Mouse (Mus musculus): ENCODE results near the gene Cd55. TPM values are rescaled to one million over a fixed set of nuclear protein-coding genes. Genes with fewer than 3 reads are reported as not detected.
A peak's percentile ranks its signal among the peaks of the same experiment; 100 is the strongest.
"Not testable (repeated sequence)": the region's sequence is repeated elsewhere in the genome, so short reads cannot be mapped to it uniquely, and the experiment has no call there.

Gene Cd55
- total and polyA plus RNA-seq, 3 experiments, result 13.1 to 632 (median 56.9) TPM

DNA sequence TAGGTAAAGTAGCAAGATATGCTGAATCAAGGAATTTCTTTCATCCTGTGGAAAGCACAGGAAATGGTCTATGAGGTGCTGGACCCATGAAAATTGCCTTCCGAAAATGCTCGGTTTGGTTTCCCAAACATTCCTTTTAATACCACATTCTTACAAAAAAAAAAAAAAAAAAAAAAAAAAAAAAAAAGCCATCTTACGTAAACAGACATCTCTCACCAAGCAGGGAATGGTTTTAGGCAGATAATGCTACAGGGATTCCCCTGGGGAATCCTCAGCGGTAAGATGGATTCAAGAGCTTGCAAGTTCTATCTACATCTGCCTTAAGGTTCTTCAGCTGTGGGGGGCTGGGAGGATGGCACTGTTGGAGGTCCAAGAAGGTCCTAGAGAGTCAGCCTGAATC, 7.5 kb upstream of the Cd55 start:
- no peak for ATAC-seq (ENCODE audit: extremely low read depth, insufficient number of reproducible peaks, low FRiP score, poor library complexity, severe bottlenecking)
- no peak for TF ChIP-seq GATA1 (IDR thresholded peaks at IDR 0.05; ENCODE audit: borderline replicate concordance, low read length)
- no peak for TF ChIP-seq TAL1 (conservative IDR thresholded peaks at IDR 0.05; ENCODE audit: low read depth, low read length)
- no peak for TF ChIP-seq CTCF (IDR thresholded peaks at IDR 0.05; ENCODE audit: low read depth, low read length)
- no peak for TF ChIP-seq GATA2 (IDR thresholded peaks at IDR 0.05; ENCODE audit: borderline replicate concordance, low read depth, low read length)
- TF ChIP-seq POLR2AphosphoS5 (IDR thresholded peaks at IDR 0.05; ENCODE audit: insufficient replicate concordance, low read depth, low read length), result no peak
- H3K9me3 ChIP-seq (replicated peaks), result no peaks in the 10 kb centered on the region
- H3K27me3 ChIP-seq (ENCODE audit: insufficient read depth, low read length), result peaks cover 8% of the 10 kb centered on the region
- no peaks in the 10 kb centered on the region for H3K36me3 ChIP-seq (replicated peaks)
- no peak for DNase-seq (ENCODE audit: low spot score)
- no peak overlapping the region for H3K4me3 ChIP-seq (ENCODE audit: low read depth, low read length)
- peaks cover 10% of the 10 kb centered on the region for H3K4me1 ChIP-seq (ENCODE audit: insufficient read depth, low read depth, low read length)

DNA sequence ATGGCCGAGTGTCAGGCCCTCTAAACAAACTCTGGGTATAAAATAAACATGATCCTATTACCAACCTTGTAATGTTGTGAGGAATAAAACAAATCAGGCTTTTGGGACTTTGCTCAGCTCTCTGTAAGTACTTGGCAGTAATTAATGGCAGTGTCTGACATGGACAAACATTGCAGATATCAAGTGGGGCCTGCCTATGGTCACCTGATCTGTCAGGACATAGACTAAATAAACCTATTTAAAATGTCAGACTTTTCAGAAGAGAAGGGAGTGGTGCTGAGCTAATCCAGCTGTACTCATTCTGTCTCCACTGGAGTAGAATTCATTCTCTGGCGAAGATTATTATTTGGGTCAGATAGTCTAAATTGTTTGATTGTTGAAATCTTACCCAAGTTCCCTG, 4.9 kb upstream of the Cd55 start:
- ATAC-seq (ENCODE audit: extremely low read depth, insufficient number of reproducible peaks, low FRiP score, poor library complexity, severe bottlenecking), result no peak
- Histone ChIP-seq H3K4me1 (ENCODE audit: insufficient read depth, low read depth, low read length) (peaks cover 23% of the 10 kb centered on the region), H3K36me3 (replicated peaks) (no peaks in the 10 kb centered on the region), H3K9me3 (replicated peaks) (no peaks in the 10 kb centered on the region), H3K27me3 (ENCODE audit: insufficient read depth, low read length) (peaks cover 5% of the 10 kb centered on the region), H3K4me3 (ENCODE audit: low read depth, low read length) (no peak overlapping the region)
- no peak for TF ChIP-seq TAL1 (conservative IDR thresholded peaks at IDR 0.05; ENCODE audit: low read depth, low read length)
- TF ChIP-seq CTCF (IDR thresholded peaks at IDR 0.05; ENCODE audit: low read depth, low read length), result no peak
- TF ChIP-seq GATA1 (IDR thresholded peaks at IDR 0.05; ENCODE audit: borderline replicate concordance, low read length), result no peak
- TF ChIP-seq POLR2AphosphoS5 (IDR thresholded peaks at IDR 0.05; ENCODE audit: insufficient replicate concordance, low read depth, low read length), result no peak
- TF ChIP-seq GATA2 (IDR thresholded peaks at IDR 0.05; ENCODE audit: borderline replicate concordance, low read depth, low read length), result no peak
- DNase-seq (ENCODE audit: low spot score), result no peak

DNA sequence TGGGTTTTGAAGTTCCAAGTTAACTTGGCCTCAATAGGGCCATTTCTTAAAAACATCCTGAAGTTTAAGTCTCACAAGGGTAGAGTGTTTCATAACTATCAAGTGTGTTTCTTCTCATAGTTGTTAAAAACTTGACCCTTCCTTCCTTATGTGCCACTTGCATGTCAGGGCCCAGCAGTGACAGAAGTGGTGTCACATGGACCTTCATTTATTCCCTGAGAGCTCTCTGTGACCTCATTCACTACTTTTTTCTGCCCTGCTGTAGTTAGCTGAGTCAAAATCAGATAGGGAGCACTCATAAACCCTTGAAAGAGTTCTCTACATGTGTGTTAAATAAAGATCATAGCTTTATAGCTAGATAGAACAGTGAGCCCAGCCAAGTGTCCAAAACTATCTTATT, 1.6 kb upstream of the Cd55 start:
- H3K36me3 ChIP-seq (replicated peaks), result peaks cover 3% of the 10 kb centered on the region

DNA sequence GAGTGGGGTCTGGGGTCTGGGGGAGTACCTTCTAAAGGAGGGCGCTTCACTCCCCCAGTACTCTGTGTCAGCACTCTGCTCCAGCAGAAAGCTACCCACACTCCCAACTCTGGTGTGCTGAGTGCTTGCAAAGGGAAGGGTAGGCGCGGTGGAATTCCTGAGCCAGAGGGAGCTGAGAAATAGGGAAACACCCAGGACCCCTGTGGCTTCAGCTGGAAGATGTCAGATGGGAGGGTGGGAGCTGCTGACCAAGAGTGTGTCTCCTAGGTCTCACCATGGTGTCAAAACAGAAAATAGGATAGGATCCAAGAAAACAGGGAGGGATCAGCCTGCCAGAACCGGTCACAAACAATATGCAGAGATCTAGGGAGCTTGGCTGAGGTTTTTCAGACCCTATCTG, 323 bp upstream of the Cd55 start:
- Histone ChIP-seq H3K4me1 (ENCODE audit: insufficient read depth, low read depth, low read length) (peaks cover 35% of the 10 kb centered on the region), H3K4me3 (ENCODE audit: low read depth, low read length) (peak overlapping the region; percentile 80), H3K36me3 (replicated peaks) (peaks cover 13% of the 10 kb centered on the region), H3K9me3 (replicated peaks) (no peaks in the 10 kb centered on the region), H3K27me3 (ENCODE audit: insufficient read depth, low read length) (no peaks in the 10 kb centered on the region)
- no peak for ATAC-seq (ENCODE audit: extremely low read depth, insufficient number of reproducible peaks, low FRiP score, poor library complexity, severe bottlenecking)
- DNase-seq (ENCODE audit: low spot score), result no peak
- TF ChIP-seq POLR2AphosphoS5 (IDR thresholded peaks at IDR 0.05; ENCODE audit: insufficient replicate concordance, low read depth, low read length) (no peak), TAL1 (conservative IDR thresholded peaks at IDR 0.05; ENCODE audit: low read depth, low read length) (no peak), GATA2 (IDR thresholded peaks at IDR 0.05; ENCODE audit: borderline replicate concordance, low read depth, low read length) (no peak), CTCF (IDR thresholded peaks at IDR 0.05; ENCODE audit: low read depth, low read length) (no peak), GATA1 (IDR thresholded peaks at IDR 0.05; ENCODE audit: borderline replicate concordance, low read length) (no peak)

More for the DNA sequence above, 1.6 kb upstream of the Cd55 start:
- no peaks in the 10 kb centered on the region for H3K9me3 ChIP-seq (replicated peaks)
- ATAC-seq (ENCODE audit: extremely low read depth, insufficient number of reproducible peaks, low FRiP score, poor library complexity, severe bottlenecking) (no peak), DNase-seq (ENCODE audit: low spot score) (no peak)
- H3K4me1 ChIP-seq (ENCODE audit: insufficient read depth, low read depth, low read length), result peaks cover 27% of the 10 kb centered on the region
- no peak for TF ChIP-seq POLR2AphosphoS5 (IDR thresholded peaks at IDR 0.05; ENCODE audit: insufficient replicate concordance, low read depth, low read length)
- H3K4me3 ChIP-seq (ENCODE audit: low read depth, low read length), result no peak overlapping the region
- H3K27me3 ChIP-seq (ENCODE audit: insufficient read depth, low read length), result no peaks in the 10 kb centered on the region

DNA sequence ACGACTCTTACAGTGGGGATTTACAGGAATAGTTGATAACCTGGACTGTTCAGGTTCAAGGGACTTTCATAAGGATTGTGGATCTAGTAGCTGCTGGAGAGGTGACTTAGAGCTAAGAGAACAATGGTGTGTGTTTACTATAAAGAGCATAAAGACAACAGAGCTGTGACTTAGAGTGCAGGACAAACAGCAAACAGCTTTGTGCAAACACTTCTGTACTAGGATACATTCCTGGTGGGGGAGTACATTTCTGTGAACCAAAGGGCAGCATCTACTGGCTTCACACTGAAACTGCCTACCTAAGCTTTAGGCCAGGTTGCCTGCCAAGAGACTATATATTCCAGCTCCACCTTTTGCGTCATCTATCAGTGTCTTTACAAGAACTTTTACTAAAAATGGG, 7.4 kb downstream of the Cd55 start:
- H3K9me3 ChIP-seq (replicated peaks), result no peaks in the 10 kb centered on the region
- no peak overlapping the region for H3K4me3 ChIP-seq (ENCODE audit: low read depth, low read length)
- TF ChIP-seq POLR2AphosphoS5 (IDR thresholded peaks at IDR 0.05; ENCODE audit: insufficient replicate concordance, low read depth, low read length), result no peak
- TF ChIP-seq GATA2 (IDR thresholded peaks at IDR 0.05; ENCODE audit: borderline replicate concordance, low read depth, low read length), result no peak
- TF ChIP-seq TAL1 (conservative IDR thresholded peaks at IDR 0.05; ENCODE audit: low read depth, low read length), result no peak
- TF ChIP-seq GATA1 (IDR thresholded peaks at IDR 0.05; ENCODE audit: borderline replicate concordance, low read length), result no peak
- TF ChIP-seq CTCF (IDR thresholded peaks at IDR 0.05; ENCODE audit: low read depth, low read length), result no peak
- peaks cover 22% of the 10 kb centered on the region for H3K4me1 ChIP-seq (ENCODE audit: insufficient read depth, low read depth, low read length)
- no peak for DNase-seq (ENCODE audit: low spot score)
- peaks cover 48% of the 10 kb centered on the region for H3K36me3 ChIP-seq (replicated peaks)
- ATAC-seq (ENCODE audit: extremely low read depth, insufficient number of reproducible peaks, low FRiP score, poor library complexity, severe bottlenecking), result no peak
- no peaks in the 10 kb centered on the region for H3K27me3 ChIP-seq (ENCODE audit: insufficient read depth, low read length)

DNA sequence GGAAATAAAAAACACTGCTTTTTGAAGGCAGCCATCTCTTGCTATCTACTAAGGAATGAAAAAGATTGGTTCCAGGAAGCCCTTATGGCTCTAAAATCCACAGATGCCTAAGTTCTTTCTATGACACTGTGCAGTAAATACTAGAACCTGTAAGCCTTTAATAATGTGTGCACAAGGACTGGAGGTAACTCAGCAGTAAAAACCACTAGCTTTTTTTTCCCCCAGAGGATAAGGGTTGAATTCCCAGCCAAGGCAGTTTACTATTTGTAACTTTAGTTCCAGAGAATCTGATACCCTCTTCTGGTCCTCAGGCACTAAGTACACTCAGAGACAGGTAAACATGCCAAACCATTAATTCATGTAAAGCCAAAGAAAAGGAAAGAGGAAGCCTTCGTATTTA, 19.6 kb downstream of the Cd55 start:
- not testable (repeated sequence) for H3K9me3 ChIP-seq (replicated peaks); H3K4me1 ChIP-seq (ENCODE audit: insufficient read depth, low read depth, low read length); ATAC-seq (ENCODE audit: extremely low read depth, insufficient number of reproducible peaks, low FRiP score, poor library complexity, severe bottlenecking); H3K4me3 ChIP-seq (ENCODE audit: low read depth, low read length); H3K27me3 ChIP-seq (ENCODE audit: insufficient read depth, low read length); DNase-seq (ENCODE audit: low spot score)
- H3K36me3 ChIP-seq (replicated peaks), result peaks cover 32% of the 10 kb centered on the region

DNA sequence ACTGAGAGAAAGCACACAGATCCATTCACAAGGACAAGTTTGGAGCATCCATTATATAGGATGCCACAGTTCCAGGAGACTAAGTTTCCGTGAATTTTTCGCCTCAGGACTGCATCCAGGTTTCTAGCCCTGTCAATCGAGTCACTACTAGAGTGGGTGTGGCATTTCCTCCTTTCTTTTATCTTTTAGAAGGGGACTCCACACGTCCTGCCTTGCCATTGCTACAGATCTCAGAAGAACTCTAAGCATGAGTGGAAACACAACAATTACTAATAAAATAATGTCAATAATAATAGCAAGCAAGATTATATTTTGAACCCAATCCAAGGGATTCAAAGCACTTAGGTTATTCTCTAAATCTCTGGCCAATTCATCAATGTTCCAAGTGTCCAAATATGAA, 31.6 kb downstream of the Cd55 start:
- H3K36me3 ChIP-seq (replicated peaks), result peaks cover 4% of the 10 kb centered on the region
- no peaks in the 10 kb centered on the region for H3K9me3 ChIP-seq (replicated peaks)
- no peak overlapping the region for H3K4me3 ChIP-seq (ENCODE audit: low read depth, low read length)
- H3K27me3 ChIP-seq (ENCODE audit: insufficient read depth, low read length), result no peaks in the 10 kb centered on the region
- DNase-seq (ENCODE audit: low spot score) (no peak), ATAC-seq (ENCODE audit: extremely low read depth, insufficient number of reproducible peaks, low FRiP score, poor library complexity, severe bottlenecking) (no peak)
- peaks cover 13% of the 10 kb centered on the region for H3K4me1 ChIP-seq (ENCODE audit: insufficient read depth, low read depth, low read length)
- no peak for TF ChIP-seq TAL1 (conservative IDR thresholded peaks at IDR 0.05; ENCODE audit: low read depth, low read length)
- no peak for TF ChIP-seq POLR2AphosphoS5 (IDR thresholded peaks at IDR 0.05; ENCODE audit: insufficient replicate concordance, low read depth, low read length)
- TF ChIP-seq GATA1 (IDR thresholded peaks at IDR 0.05; ENCODE audit: borderline replicate concordance, low read length), result no peak
- TF ChIP-seq GATA2 (IDR thresholded peaks at IDR 0.05; ENCODE audit: borderline replicate concordance, low read depth, low read length), result no peak
- TF ChIP-seq CTCF (IDR thresholded peaks at IDR 0.05; ENCODE audit: low read depth, low read length), result no peak

DNA sequence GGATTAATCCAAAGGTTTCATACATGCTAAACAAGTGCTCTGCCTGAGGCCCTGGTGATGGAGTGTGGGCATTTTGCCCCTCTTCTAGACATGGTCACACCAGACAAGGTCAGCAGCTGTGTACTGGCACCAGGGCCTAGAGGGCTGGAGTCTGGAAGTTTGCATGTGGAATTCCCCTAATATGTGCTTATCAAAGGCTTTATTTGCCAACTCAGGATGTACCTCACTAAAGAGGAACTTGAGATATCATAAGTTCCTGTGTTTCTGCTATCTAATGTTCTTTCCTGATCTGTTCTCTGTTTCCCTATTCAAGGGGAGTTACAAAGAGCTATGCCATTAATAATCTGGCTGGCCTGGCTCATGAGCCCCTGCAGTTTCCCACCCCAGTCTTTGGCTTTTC, 33.9 kb downstream of the Cd55 start:
- ATAC-seq (ENCODE audit: extremely low read depth, insufficient number of reproducible peaks, low FRiP score, poor library complexity, severe bottlenecking), result 0 out of 2 replicates have a peak, but pooled peaks have one; percentile 4
- H3K36me3 ChIP-seq (replicated peaks); H3K4me3 ChIP-seq (ENCODE audit: low read depth, low read length); H3K9me3 ChIP-seq (replicated peaks); DNase-seq (ENCODE audit: low spot score); H3K27me3 ChIP-seq (ENCODE audit: insufficient read depth, low read length): not testable (repeated sequence)
- H3K4me1 ChIP-seq (ENCODE audit: insufficient read depth, low read depth, low read length), result peaks cover 13% of the 10 kb centered on the region

DNA sequence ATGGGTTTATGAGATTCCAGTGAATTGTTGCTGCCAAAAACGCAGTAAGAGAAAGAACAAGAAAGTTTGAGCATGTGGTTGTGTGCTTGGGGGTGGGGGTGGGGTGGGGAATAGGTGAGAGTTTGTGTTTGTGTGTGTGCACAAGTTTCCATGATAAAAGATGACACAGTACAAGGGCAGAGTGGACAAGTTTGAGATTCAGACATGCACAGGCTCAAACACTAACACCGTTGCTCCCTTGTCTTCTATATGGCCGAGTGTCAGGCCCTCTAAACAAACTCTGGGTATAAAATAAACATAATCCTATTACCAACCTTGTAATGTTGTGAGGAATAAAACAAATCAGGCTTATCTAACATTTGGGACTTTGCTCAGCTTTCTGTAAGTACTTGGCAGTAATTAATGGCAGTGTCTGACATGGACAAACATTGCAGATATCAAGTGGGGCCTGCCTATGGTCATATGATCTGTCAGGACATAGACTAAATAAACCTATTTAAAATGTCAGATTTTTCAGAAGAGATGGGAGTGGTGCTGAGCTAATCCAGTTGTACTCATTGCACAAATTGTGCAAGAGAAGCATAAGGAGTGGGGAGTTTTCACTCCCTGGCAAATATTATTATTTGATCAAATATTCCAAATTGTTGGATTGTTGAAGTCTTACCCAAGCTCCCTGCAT, 35.2 kb downstream of the Cd55 start:
- not testable (repeated sequence) for H3K4me3 ChIP-seq (ENCODE audit: low read depth, low read length); ATAC-seq (ENCODE audit: extremely low read depth, insufficient number of reproducible peaks, low FRiP score, poor library complexity, severe bottlenecking); DNase-seq (ENCODE audit: low spot score)

More for the DNA sequence above, 35.2 kb downstream of the Cd55 start:
- not testable (repeated sequence) for H3K27me3 ChIP-seq (ENCODE audit: insufficient read depth, low read length); H3K36me3 ChIP-seq (replicated peaks); H3K9me3 ChIP-seq (replicated peaks)
- H3K4me1 ChIP-seq (ENCODE audit: insufficient read depth, low read depth, low read length), result peaks cover 20% of the 10 kb centered on the region
